Mouse (Mus musculus): Measurements from ENCODE around the gene Klrb1a.
"Not testable (repeated sequence)": the region's sequence is repeated elsewhere in the genome, so short reads cannot be mapped to it uniquely, and the experiment has no call there.

Gene Klrb1a

DNA sequence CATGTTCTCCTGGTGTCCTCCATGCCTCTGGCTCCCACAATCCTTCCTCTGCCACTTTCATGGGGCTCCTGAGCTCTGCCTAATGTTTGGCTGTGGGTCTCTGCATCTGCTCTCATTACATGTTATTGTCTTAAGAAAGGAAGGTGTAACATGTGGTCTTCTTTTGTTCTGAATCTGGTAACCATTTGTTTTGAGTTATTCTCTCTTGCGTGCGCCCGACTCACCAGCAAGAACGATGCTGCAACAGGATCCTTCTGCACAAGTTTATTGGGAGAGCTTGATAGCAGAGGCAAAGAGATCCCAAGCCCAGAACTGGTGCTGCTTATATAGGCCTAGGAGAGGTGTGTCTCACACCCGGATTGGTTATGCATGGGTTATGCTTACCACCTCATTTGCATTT, at the start of gene Klrb1a:
Gene Klrb1a (minus strand): TSS at position 101 of the 400 bp plus-strand sequence.
- not testable (repeated sequence) for DNase-seq

DNA sequence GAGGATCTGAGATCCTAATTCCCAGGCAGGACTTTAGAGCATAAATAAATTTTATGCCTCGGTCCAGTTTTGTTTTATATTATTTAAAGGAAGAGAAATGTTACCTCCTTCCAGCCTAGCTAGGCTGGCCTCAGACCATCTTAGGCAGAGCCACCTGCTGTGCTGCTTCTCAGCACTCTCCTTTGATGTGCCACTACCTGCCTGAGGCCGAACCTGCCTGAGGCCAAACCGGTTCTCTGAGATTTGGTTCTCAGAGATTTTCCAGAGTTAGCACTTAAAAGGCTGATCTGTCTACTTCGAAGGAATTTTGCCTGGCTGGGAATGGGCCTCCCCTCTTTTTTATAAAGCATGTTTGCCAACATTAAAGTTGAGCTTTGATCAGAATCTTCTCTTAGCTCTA, 46.6 kb upstream of the Klrb1a start:
- DNase-seq, result no peak

- DNase-seq, result no peak
Observed at GRCm38 (mm10) chr6:128662206-128662605, 38.9 kb upstream of the Klrb1a start, which contains the start of gene Clec2h. Gene Clec2h (plus strand): TSS chr6:128662385.

- no peak for DNase-seq
Observed at GRCm38 (mm10) chr6:128661249-128661648, 37.9 kb upstream of the Klrb1a start.

GRCm38 (mm10) chr6:128652938-128653337, 29.6 kb upstream of the Klrb1a start:
- DNase-seq, result no peak

GRCm38 (mm10) chr6:128650827-128651226, 27.5 kb upstream of the Klrb1a start:
- not testable (repeated sequence) for DNase-seq

GRCm38 (mm10) chr6:128650187-128650586, 26.9 kb upstream of the Klrb1a start:
- no peak for DNase-seq

DNA sequence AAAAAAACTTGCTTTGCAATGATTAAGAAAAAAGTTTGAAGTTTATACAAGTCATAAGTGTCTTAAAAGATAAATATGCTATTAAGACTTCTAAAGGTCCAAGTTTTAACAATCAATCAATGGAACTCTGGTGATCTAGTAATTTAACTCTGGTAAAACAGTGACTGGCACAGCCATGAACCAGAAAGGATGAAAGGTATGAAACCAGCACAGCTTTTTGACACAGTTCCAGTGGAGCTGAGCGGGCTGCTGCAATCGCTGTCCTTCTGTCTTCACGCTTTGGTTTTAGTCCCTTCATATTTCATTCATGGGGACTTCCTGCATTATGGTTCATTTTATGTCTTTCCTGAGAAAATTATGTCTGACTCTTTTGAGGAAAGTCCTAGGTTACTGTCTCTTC, 26.3 kb upstream of the Klrb1a start:
- DNase-seq, result no peak

DNA sequence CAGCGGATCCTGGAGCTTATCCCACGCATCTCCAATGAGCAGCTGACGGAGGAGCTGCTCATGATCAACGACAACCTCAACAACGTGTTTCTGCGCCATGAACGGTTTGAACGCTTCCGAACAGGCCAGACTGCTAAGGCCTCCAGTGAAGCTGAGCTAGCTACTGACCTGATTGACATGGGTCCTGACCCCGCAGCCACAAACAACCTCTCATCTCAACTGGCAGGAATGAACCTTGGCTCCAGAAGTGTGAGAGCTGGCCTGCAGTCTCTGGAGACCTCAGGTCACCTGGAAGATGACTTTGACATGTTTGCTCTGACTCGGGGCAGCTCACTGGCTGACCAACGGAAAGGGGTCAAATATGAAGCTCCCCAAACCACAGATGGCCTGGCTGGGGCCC, 22.4 kb upstream of the Klrb1a start:
- DNase-seq, result not testable (repeated sequence)

- not testable (repeated sequence) for DNase-seq
Observed at GRCm38 (mm10) chr6:128644694-128645093, 21.4 kb upstream of the Klrb1a start.

DNA sequence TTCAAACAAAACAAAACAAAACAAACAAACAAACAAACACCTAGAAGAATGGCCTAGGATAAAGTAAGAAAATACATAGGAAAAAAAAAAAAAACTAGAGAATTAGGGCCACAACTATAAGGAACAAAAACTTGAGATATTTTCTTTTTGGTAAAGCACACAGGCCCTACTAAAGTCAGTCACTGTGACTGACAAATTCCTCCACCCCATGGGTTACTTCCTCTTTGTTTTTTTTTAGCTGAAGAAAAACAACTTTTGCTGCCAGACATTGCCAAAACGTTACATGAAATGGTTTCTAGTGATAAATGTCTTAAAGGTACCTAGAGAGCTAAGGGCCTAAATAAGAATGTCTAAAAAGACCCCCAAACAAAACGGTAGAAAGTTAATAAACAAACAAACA, 20.7 kb upstream of the Klrb1a start:
- no peak for DNase-seq

GRCm38 (mm10) chr6:128641116-128641716, 17.9 kb upstream of the Klrb1a start:
- DNase-seq, result no peak

DNA sequence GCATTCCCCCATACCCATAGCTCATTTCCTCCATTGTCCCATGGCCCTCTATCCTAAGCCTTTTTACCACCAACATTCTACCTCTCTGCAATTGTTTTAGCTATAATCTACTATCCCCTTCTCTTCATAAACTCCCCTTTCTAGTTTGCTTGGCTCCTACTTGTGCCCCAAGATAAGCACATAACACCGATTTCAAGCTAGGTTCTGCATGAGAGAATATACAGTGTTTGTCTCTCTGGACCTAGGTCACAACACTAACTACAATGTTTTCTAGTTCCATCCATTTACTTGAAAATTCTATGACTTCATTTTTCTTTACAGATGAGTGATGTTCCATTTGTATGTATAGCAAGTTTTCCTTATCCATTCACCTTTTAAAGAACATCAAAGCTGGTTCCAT, 17.3 kb upstream of the Klrb1a start:
- DNase-seq, result no peak

DNA sequence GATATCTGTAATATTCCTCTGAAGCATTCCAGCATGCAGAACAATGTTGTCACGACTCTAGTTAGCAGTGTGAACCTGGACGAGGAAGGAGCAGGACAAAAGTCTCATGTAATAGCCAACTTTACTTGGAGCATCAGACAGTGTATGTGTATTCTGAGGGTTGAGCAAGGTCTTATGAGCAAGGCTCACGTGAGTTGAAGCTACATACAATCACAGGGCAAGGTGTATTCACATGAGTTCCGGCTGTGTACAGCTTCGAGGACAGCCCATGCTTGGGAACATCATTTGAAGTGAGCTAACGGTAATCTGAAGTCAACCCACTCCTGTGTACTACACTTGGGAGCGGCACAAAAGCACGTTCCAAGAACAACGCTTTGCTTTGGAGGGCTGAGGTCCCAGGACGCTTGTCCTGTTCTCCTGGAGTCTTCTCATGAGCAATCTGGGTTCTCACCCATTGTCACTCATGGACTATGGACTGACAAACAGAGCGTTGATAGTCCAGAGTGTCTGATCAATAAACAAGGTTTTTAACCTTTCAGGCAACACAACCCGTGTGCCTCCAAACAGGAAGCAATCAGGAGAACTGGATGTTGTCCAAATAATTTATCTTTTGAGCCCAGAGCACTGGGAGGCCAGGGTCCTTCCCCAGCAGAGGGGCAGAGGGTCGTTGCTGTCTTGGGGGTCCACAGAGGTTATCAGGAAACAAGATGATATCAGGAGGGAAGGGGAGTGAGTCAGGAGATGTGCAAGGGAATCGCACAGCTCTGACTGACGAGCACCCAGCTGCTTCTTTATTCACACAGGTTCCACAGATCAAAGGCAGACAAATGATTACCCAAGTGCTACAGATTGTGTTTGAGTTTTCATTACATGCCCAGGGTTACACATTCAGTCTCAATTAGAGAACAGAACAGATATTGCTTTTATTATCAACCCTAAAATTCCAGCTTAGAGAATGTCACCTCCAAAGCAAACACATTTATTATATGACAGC, 7.9 kb upstream of the Klrb1a start:
- not testable (repeated sequence) for DNase-seq

GRCm38 (mm10) chr6:128629771-128630739, 6.7 kb upstream of the Klrb1a start:
- DNase-seq, result peak in 1 of 2 experiments; percentile 28

DNA sequence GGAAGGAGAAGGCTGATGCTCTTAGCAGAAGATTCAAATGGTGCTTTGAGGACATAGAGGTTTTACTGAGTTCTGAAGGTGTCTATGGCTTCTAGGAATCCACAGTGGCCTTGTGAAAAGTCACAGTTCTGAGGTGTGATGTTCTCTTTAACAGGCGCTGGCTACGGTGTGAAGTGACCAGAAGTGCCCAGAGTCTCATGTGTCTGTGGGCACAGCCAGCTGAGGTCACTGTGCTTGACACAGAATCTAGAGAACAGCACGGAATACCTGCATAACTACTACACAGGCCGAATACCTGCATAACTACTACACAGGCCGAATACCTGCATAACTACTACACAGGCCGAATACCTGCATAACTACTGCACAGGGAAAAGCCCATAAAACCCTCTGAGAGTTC, 1.9 kb upstream of the Klrb1a start:
- not testable (repeated sequence) for DNase-seq

- DNase-seq, result no peak
Observed at GRCm38 (mm10) chr6:128624425-128624824, 1.1 kb upstream of the Klrb1a start.

GRCm38 (mm10) chr6:128622733-128623132, 600 bp downstream of the Klrb1a start:
- no peak for DNase-seq

DNA sequence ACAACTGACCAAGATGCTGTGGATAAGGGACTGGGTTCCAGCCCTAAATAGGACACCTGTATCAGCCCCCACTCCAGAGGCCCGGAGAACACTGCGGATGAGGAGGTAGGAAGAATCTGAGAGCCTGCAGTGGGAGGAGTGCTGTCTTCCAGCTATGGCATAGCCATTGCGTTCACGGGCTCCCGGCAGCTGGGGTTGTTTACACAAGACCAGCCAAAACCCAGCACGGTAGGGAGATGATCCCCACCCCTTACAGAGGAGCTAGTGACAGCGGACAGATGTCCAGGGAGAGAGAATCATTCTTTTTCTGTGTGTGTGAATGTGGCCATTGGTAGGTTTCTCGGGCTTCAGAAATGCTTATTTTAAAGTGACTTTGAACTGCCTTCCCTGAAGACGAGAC, 17.0 kb downstream of the Klrb1a start:
- no peak for DNase-seq

- peak in 1 of 2 experiments; percentile 35 for DNase-seq
Observed at GRCm38 (mm10) chr6:128604512-128604911, 18.8 kb downstream of the Klrb1a start.

- no peak for DNase-seq
Observed at GRCm38 (mm10) chr6:128602463-128603201, 20.7 kb downstream of the Klrb1a start.

DNA sequence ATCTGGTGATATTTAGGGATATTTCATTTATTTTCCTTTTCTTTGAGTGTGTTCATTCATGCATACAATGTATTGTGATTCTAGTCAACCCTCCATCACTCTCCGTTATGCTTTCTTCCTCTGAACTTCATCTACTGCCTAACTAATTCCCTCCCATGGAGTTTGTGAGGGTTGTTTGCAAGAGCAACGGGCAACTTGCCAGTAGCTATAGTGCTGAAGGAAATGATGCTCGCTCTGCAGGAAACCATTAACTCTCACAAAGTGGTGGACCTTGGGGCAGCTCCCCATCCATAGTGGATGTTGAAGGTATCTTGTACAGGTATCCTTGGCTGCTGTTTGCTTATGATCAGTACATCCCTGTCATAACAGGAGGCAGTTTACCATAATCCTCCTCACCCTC, 21.3 kb downstream of the Klrb1a start:
- no peak for DNase-seq
